Mouse (Mus musculus) ovary, postnatal 10 days (tissue): ENCODE data around the gene Lmntd1.

Experiments
- DNase-seq: peaks from one replicate; pipeline ENCODE4 v3.0.0; 2022; ENCODE audit warnings: low spot score

Lmntd1 gene

DNA sequence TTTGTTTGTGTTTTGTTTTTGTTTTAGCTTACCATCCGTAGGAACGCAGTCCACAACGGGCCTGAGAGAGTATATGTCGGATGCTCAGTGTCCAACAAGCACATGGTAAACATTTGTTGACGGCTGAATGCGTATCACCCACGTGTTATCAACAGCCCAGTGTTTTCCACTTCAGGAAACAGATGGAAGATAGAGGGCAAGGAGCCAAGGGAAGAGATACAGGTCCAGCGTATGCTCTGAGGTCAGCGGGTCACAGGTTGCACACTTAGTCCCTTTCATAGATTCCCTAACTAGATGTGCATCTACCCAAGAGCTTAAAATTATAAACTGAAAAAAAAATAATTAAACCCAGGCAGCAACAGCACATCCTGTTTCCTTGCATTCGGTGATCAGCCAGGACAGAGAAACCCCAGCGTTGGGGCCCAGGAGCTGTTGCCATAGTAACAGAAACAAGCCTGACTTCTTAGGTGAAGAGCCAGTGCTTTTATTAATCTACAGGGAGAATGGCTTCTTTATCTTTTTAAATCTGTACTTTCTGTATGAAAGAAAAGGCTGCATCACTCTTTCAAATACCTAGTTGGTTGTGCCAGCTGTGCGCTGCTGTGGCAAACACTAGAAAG is 128.0 kb downstream of the Lmntd1 start:
- no peak for DNase-seq

DNA sequence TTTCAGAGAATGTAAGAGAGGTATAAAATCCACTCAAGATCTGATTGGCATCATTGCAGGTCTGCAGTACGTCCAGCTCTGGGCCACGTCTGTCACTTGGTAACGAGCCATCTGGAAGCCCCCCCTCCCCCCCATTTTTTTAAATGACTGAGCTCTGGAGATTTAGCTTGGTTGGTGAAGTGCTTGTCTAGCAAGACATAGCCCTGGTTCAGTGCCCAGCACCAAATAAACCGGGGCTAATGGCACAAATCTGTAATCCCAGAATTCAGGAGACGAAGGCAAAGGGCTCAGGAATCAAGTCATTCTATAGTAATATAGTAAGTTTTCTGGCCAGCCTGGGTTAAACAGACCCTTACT is 130.8 kb downstream of the Lmntd1 start:
- DNase-seq: no peak

DNA sequence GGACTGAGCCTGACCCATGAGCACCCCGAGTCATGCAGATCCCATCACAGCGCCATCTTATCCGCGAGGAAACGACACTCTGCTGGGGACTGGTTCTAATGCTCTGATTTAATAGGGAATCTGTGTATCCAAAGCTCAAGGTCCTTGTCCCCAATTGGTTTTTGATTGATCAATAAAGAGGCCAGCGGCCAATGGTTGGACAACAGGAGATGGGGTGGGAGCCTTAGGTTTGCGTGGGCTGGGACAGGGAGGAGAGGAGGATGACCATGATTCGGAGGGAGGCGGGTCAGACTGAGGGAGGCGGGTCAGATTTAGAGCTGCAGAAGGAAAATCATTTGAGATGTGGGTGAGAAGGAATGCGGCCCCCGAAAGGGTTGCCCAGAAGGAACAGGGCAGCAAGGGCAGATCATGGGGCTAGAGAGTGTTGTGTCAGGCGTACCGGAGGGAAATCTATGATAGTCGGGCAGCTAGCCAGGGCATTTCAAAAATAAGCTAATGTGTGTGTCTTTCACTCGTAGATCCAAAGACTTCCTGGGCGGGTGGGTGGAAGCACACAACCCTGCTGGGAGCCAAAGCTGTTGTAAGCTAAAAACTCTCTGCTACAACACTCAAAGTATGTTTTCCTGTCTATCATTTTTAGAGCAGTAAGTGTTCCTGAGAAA is 131.3 kb downstream of the Lmntd1 start:
- no peak for DNase-seq

DNA sequence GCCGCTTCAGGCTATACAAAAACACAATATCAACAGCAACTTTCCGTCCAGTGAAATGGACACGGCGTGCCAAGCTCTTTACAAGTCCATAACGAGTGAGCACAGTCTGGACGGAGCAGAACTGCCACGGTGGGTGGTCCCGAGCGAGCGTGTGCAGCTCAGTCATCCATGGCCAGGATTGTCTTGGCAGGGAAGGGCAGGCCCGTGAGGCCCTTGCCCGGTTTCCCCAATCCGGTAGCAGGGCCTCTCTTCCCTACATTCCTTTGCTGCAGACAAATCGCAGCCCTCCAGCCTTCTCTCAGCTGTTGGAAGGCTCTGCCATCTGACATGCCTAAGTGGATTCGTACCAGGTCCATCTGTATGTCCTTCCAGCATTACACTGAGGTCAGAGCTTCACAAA is 132.2 kb downstream of the Lmntd1 start:
- DNase-seq: no peak

DNA sequence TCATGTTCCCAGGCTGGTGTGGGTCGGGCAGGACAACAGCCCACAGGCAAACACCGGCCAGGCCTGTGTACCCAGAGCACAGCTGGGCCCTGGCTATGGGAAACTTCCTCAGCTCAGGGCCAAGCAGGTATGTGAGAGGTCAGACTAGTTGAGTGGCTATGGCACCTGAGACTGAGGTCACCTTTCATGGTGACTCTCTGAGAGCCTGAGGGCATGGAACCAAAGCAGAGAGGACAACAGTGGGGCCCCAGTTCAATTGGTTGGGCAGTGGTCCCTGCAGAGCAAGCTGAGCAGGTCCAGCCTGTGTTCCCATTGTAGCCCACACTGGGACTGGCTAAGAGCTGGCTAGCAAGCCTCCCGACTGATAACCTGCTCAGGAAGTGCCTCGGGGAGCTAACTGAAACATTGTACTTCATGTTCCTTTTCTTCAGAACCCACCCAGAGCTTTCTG is 135.3 kb downstream of the Lmntd1 start:
- DNase-seq: no peak

DNA sequence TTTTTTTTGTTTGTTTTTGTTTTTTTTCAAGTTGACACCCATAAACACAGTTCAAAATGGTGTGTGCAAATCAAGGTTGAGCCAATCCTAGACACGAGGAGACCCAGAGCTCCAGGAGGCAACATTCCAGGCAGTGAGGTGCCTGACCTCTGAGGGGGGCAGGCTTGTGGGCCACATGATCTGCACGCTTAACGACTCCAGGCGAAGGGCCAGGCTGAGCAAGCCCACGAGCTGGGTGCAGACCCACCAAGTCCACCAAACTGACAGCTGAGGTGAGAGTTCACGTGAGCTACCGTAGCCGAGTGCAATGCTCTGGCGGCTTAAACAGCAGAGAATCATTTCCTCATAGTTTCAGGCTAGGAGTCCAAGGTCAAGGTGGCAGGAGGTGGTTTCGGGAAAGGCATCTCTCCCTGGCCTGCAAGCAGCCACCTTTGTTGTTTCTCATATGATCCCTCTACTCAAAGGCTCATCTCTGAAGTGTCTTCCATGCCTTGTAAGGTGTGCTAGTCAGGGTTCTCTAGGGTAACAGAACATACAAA is 136.7 kb downstream of the Lmntd1 start:
- no peak for DNase-seq

DNA sequence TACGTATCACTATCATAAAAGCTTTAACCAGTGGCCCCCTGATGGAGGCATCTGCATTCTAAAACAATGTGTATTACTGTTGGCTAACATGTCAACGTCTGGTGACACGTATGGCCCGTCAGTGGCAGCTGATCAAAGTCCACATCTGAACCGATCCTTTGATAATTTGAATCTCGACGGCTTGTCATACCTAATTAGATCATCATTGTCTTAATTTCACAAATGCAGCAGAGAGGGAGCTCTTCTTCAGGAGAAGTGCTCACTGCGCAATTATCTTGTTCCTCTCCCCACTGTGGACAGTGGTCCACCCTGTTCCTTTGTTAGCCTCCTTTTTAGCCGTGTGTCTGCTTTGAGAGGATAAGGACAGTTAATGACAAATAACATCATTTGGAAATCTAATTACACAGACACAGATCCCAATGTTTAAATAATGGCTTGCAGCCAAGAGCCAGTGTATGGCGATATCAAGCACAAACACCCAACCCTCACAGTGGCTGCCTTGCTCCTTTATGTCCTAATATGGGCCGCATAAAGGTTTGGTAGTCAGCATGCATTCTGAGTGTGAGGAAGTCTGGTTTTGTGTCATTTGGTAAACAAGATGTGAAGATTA is 142.4 kb downstream of the Lmntd1 start:
- DNase-seq: no peak

DNA sequence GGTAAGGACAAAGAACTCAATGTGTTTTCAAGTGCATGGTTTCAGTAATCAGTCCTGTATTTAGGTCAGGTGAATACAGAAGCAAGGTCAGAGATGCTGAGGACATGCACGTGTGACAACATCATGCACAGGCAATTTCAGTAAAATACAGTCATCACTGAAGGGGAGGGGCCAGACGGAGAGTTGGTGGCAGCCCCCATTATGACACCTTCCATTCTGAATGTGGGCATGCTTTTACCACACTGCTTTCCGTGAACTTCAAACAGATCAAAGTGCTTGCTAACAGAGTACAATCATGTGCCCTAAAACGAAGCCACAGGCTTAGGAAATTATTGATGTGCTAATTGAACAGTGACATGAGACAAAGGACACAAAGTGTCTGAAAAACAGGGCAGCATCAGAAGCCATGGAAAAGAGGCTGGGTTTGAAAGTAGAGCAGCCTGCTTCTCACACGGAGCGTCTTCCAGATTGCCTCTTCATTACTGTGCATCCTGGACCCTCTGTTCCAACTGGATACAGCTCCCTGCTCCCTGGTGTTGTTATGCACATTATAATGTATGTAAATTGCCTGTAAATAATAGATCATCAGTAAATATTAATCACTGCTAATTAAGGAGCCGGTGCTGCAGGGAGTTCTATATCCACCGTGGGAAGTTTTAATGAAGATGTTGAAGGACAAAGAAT is 144.7 kb downstream of the Lmntd1 start:
- DNase-seq: no peak

DNA sequence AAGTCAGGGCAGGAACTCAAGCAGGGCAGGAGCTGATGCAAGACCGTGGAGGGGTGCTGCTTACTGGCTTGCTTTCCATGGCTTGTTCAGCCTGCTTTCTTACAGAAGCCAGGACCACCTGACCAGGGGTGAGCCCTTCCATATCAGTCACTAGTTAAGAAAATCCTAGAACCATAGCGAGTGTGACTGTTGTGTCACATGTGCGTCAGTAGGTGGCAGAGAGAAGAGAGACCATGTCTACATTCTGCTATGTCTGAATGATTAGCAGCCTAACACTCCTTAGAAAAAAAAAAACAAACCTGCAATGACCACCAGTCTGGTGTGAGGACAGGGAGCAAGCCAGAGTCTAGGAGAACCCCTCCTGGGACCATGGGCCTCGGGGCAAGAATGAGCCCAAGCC is 150.1 kb downstream of the Lmntd1 start:
- no peak for DNase-seq

DNA sequence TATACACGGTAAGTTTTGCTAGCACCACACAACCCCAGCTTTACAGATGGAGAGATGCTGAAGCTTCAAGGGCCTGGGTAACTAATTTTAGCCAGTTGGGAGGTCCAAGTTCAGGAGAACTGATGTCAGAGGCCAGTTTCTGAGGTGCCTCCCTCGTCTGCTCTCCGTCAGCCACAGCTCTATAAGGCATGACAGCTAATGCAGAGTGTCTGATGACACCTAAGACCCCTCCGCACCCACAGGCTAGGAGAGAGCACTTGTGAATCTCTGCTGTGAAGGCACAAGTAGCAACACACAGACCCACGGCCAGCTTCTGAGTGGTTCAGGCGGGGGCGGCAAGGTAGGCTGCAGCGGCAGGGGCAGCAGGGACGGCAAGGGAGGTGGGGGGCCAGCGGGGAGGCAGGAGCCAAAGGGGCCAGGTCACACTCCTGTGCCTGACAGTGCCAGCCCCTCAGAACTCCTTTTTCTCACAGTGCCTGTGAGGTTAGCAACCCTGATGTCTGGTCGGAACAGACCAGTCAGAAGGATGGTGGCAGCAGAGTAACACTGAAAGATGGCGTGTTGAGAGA is 151.4 kb downstream of the Lmntd1 start:
- DNase-seq: no peak

DNA sequence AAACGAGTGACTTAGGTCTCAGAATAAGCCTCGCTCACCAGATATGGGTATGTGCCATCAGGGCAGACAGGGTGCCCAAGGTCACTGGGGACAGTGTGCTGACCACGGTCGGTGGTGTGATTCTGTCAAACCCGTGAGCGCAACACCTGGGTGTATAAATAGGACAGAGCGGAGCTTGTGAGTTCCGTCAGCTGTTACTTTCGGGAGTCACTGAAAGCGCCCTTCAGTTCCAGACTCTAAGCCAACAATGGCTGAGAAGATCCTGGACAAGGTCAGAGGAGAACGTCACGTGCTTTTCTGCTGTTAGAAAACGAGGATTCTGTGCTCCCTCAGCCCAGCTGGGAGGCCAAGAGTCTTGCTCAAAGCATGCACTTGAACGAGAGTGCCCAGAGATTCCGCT is 157.1 kb downstream of the Lmntd1 start:
- DNase-seq: no peak

DNA sequence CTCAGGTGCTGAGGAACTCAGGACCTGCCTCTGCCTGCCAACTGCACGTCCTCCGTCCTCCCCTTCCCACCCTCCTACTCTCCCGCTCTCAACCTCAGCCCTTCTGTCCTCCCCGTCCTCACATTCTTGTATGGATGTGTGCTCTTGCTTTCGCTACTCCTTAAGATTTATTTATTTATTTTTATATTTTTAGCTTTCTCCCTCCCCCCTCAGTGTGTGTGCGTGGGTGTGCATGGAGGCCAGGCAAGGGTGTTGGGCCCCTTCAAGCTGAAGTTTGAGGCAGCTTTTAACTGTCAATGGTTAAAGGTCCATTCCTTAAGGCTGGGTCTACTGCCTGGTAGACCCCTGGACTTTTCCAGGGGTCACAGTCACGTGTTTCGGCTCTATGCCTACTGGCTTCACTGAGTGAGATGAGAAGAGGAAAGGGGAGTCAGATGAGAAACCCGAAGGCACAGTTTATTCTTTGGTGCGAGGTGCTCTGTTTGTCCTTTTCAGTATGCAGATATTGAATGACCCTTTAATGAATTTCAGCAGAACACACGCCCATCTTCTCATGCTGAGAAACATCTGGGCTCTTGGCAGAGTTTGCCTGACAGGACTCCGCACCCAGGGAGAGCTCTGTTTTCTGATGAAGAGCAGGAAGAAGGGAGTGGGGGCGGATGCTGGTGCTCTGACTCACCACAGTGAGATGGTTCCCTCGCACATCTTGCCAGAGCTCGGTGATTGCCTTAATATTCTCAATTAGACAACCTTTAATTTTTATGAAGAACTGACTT is 163.3 kb downstream of the Lmntd1 start:
- no peak for DNase-seq

DNA sequence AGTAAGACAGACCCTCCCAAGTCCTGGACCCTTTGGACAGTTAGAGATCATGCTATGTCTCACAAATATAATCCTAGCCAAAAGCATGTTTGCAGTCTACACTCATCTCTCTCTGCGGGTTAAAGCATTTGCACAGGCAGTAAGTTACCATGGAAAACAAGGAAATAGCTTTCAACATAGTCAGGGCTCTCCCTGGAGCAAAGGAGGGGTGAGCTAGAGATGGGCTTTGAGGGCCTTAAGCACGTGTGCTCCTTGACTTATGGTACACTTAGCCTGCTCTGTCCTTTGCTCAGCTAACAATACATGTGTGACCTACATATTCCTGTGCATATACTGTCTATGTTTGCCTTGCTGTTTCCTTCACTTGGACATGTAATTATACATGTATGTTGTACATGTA is 165.8 kb downstream of the Lmntd1 start:
- no peak for DNase-seq

DNA sequence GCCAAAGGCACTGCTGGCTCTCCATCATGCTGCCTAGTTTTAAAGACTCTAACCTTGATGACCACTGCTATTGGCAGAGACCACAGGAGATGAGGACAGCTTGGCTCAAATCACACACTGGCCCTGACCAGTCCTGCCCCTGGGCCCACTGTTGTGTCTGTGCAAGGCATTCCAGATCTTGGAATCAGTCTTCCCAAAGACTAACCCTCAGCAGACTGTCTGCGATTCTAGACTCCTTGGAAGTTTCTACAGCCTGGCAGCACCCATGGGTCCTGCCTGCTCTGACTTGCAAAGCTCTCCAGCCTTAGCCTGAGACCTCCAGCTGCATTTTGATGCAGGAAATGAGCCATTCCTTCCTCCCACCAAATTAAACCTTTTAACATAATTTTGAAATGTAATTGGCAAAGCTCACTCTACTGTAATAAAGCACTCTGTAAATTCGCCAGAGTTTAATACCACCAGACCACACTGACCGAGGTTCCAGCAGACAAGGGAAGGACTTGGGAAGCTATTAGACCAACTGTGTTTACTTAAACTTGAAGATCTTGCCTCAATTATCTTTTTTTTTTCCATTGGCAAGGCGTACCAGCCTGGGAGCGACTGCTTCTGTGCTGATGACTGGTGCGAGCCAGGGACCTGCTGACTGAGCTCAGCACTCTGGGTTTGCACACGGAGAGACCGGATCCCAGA is 168.2 kb downstream of the Lmntd1 start:
- DNase-seq: no peak

DNA sequence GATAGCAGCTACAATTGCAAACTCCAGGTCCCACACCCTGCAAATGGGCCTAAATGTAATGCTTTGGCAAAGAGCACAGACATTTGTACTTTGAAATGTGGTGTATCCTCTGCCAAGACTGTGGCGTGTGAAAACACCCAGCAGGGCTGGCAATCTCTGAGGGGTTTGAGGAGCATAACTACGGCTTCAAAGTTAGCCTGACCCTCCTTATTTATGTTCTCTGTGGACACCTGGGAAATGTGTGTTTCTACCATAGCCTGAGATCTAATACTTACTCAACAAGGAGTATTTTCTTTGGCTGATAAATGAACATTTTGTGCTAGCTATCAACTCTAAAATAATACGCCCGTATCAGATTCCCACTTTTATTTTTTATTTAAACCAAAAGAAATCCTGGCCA is 168.7 kb downstream of the Lmntd1 start:
- no peak for DNase-seq

DNA sequence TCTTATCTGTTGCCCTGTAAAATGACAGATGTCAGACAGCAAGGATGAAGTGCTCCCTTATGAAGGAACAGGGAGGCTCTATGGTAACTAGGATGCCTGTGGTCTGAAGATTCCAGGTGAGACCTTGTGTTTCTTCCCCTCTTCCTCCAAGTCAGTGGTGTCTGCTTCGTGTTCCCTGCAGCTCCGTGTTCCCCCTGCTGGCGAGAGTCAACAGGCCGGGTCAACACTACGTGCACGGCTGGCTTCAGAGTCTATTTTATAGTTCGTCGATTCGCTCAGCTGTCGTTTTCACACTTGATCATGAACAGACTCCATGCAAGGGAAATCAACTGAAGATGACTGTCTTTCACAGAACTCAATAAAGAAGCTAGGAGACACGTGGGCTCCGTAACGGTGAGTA is 171.3 kb downstream of the Lmntd1 start:
- no peak for DNase-seq

DNA sequence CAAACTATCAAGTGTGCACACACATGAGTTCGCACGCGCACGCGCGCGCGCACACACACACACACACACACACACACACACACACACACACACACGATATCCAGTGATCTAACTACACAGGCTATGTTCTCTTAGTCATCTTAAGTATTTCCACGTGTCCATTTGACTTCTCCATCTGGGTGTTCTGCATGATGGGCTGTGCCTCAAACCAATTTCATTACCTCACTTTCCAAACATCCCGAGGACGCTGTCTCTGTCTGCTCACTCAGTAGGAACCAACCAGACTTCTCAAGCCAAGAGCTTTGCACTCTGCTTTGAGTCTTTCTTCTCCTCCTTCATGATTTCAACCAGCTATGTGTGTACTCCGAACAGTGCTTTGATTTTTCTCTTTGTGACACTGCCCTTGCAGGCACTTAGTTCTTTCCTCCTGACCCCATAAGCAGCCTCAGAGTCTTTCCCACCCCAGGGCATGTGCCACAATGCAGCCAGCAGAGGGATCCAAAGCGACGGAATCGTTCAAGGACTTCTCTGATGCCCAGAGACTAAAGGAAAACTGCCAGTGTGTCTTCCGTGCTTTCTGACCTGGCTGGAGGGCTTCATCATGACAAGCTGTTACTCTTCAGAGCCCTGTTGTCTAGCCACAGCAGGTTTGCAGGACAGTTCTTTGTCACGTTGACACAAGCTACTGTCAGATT is 172.6 kb downstream of the Lmntd1 start:
- no peak for DNase-seq

DNA sequence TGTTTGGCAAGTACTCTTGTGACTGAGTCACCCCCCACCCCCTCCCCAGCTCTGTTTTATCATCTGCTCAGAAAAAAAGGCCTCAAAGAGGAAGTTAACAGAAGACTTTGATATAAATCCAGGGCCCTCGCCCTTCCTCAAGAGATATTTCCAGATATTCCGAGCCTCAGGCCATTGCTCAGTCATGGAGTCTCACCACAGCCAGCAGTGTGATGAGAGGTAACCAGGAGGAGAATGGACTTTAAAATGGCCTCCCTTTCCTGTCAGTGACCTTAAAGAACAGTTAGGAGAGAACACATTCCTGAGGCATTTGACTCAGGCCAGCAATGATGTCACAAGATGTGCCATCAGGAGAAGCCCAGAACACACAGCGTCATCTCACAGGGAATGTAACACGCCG is 175.3 kb downstream of the Lmntd1 start:
- DNase-seq: no peak

DNA sequence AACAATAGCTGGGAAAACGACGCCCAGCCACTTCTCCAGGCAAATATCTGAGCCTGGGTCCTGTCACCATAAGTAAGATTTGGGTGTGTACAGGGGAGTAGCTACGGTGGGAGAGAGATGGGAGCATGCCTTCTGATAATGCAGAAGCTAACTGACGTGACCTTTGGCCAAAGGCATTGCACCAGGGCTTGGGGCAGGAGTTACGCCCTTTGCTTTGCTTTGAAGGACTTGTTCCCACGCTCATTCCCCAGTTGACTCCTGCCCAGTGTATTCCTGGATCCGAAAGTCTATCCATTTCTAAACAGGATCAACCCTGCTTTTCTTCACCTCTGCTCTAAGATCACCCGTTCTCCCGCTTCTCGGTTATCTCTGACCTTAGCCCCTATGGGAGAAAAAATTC is 178.4 kb downstream of the Lmntd1 start:
- no peak for DNase-seq

DNA sequence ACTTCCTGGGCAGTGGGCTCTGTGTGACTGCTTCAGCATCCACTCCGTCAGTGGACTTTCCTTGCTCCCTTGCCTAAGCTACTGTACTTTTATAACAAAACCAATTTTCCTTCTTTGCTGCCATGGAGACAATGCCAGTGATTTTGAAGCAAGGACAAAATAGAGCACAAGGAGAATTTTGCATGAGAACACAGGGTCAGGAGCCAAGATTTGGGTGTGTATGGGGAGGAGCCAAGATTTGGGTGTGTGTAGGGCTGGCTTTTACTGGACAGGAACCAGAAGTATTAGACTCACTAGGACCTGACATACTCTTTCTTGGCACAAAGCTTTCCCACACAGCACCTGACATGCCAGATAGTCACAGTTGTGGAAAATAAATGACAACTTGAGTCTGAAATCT is 179.0 kb downstream of the Lmntd1 start:
- no peak for DNase-seq

DNA sequence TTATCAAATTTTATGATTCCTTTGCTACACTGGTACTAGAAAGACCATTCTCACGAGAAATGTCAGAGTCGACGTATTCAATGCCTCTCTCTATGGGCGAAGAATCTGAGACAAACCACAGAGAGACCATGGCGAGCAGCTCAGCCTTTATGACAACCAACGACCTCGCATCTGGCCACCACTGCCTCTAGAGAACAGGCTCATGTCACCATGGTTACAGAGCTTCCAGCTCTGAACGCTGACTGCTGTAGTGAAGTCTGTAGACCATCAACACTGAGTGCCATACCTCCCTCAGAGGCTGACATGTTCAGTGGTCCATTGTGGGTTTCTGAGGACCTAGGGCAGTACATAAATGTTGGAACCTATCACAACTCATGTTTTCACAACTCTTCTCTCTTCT is 180.2 kb downstream of the Lmntd1 start:
- DNase-seq: no peak
